Mouse (Mus musculus) midbrain, postnatal 0 days (tissue): Measurements from ENCODE around the gene Hist1h4d. TPM values are rescaled to one million over a fixed set of nuclear protein-coding genes. Genes with fewer than 3 reads are reported as not detected.
"Not testable (repeated sequence)": the region's sequence is repeated elsewhere in the genome, so short reads cannot be mapped to it uniquely, and the experiment has no call there.

Experiments used
- ATAC-seq: fragments of 200-750 bp; cut with Nextera tagmentation; 2 replicates; pipeline ENCODE4 v1.8.0; 2017; ENCODE audit warnings: moderate number of reproducible peaks, mild to moderate bottlenecking, moderate TSS enrichment, moderate library complexity; ENCODE audit not compliant: low FRiP score
- DNase-seq: peaks from one replicate; pipeline ENCODE4 v3.0.0-alpha.2; 2015; ENCODE audit warnings: low spot score
- H3K27ac ChIP-seq: fragments of 300-500 bp; sonication (generic); 2 replicates; pipeline ENCODE4 v1.5.1; 2014; ENCODE audit warnings: low read depth, mild to moderate bottlenecking, low read length, mixed read lengths
- H3K27me3 ChIP-seq: fragments of 300-500 bp; sonication (generic); 2 replicates; pipeline ENCODE4 v1.6.1; 2014; ENCODE audit warnings: low read length, control low read depth, mixed read lengths; ENCODE audit not compliant: insufficient read depth
- H3K36me3 ChIP-seq: fragments of 300-500 bp; sonication (generic); 2 replicates; pipeline ENCODE4 v1.6.1; 2014; ENCODE audit warnings: low read length, control low read depth, mixed read lengths; ENCODE audit not compliant: insufficient read depth
- H3K4me1 ChIP-seq: fragments of 300-500 bp; sonication (generic); 2 replicates; pipeline ENCODE4 v1.6.1; 2014; ENCODE audit warnings: mild to moderate bottlenecking, control low read depth, antibody characterized with exemption, low read length, mixed read lengths; ENCODE audit not compliant: insufficient read depth
- H3K4me2 ChIP-seq: fragments of 300-500 bp; sonication (generic); 2 replicates; pipeline ENCODE4 v1.6.1; 2014; ENCODE audit warnings: low read depth, mild to moderate bottlenecking, low read length, mixed read lengths; ENCODE audit not compliant: poor library complexity, severe bottlenecking
- H3K4me3 ChIP-seq: fragments of 300-500 bp; sonication (generic); 2 replicates; pipeline ENCODE4 v1.5.1; 2014; ENCODE audit warnings: low read depth, mild to moderate bottlenecking, low read length, moderate library complexity
- H3K9ac ChIP-seq: fragments of 300-500 bp; sonication (generic); replicated peaks from 2 replicates; pipeline ENCODE4 v1.6.1; 2014; ENCODE audit warnings: mild to moderate bottlenecking, low read length, moderate library complexity, mixed read lengths; ENCODE audit not compliant: poor library complexity, severe bottlenecking
- H3K9me3 ChIP-seq: fragments of 300-500 bp; sonication (generic); 2 replicates; pipeline ENCODE4 v1.6.1; 2016; ENCODE audit warnings: low read length, control low read depth
- CTCF ChIP-seq: IDR thresholded peaks from 2 replicates; pipeline ENCODE4 v1.5.1; 2016; ENCODE audit warnings: antibody characterized with exemption, mild to moderate bottlenecking
- WGBS: fragments of 180-500 bp; shearing (Covaris S2); extraction: QIAGEN DNeasy Blood & Tissue Kit; methylation state at CpG from one replicate; pipeline ENCODE4 v1.1.7; 2014; 5-methylcytosine and 5-hydroxymethylcytosine counted together
- polyA plus RNA-seq: library from polyadenylated mRNA; unstranded; fragments of >200 nt; fragmentation: Nextera tagmentation; extraction: Ambion mirVana; gene quantifications from 2 replicates; pipeline ENCODE4 v1.2.1, GENCODE M21; 2015
- total RNA-seq: library from RNA; depleted of rRNA; stranded (reverse); fragments of >200 nt; gene quantifications from 2 replicates; pipeline ENCODE4 v1.2.3, GENCODE M21; 2014

Gene Hist1h4d
- total and polyA plus RNA-seq, 2 experiments from 2014 or later = 18.0 to 1,141 TPM

DNA sequence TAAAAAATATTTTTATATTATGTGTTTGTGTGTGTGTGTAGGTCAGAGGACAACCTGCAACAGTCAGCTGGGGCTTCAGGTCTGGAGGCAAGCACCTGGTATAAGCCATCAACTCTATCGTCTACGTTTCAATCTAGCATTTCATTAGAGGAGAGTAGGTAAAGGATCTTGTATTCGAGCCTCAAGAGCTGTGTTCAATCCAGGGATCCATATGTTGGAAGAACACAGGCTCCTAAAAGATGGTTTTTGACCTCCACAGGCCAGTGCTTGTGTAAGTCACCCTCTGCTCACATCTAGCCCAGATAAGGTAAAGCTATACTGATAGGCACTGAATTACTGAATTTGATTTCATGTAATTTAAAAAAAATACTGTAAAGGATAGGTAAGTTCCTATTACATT, 24.5 kb upstream of the Hist1h4d start:
- Histone ChIP-seq H3K9me3 (no peaks in the 10 kb centered on the region), H3K4me2 (no peak overlapping the region), H3K4me1 (peaks cover 2% of the 10 kb centered on the region; the same call in 1 of the 2 replicates), H3K27ac (no peak overlapping the region), H3K9ac (no peak overlapping the region), H3K27me3 (no peaks in the 10 kb centered on the region), H3K36me3 (no peaks in the 10 kb centered on the region), H3K4me3 (no peak overlapping the region)
- WGBS = 71% methylated on average over 3 of the region's 3 CpGs
- DNase-seq = no peak
- no peak for ATAC-seq
- TF ChIP-seq CTCF = no peak

DNA sequence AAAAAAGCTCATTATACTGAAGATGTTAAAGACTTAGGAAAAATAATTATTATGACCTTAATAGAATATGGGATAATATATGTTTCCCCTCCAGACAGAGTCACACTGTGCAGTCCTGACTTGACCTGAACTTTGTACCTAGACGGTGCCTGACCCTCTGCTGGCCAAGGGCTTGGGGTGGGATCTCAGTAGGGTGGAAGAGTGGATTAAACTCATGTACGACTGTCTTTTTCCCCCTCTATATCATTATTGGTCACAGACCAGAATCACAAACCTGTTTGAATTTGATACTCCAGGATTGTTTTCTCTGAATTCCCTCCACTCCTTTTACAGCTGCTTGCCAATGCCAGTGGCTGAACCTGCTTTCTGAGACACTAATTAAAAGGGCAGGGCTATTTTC, 20.7 kb upstream of the Hist1h4d start:
- not testable (repeated sequence) for ATAC-seq, H3K9me3 ChIP-seq, H3K9ac ChIP-seq, H3K27me3 ChIP-seq, DNase-seq, H3K27ac ChIP-seq, H3K4me1 ChIP-seq, H3K4me2 ChIP-seq, H3K36me3 ChIP-seq, H3K4me3 ChIP-seq
- WGBS = 12% methylated on average over 2 of the region's 2 CpGs

- H3K9ac ChIP-seq = not testable (repeated sequence)
- H3K4me3 ChIP-seq = peak overlapping the region; percentile 42
Measured at GRCm38 (mm10) chr13:23561531-23561882, 19.9 kb upstream of the Hist1h4d start.

DNA sequence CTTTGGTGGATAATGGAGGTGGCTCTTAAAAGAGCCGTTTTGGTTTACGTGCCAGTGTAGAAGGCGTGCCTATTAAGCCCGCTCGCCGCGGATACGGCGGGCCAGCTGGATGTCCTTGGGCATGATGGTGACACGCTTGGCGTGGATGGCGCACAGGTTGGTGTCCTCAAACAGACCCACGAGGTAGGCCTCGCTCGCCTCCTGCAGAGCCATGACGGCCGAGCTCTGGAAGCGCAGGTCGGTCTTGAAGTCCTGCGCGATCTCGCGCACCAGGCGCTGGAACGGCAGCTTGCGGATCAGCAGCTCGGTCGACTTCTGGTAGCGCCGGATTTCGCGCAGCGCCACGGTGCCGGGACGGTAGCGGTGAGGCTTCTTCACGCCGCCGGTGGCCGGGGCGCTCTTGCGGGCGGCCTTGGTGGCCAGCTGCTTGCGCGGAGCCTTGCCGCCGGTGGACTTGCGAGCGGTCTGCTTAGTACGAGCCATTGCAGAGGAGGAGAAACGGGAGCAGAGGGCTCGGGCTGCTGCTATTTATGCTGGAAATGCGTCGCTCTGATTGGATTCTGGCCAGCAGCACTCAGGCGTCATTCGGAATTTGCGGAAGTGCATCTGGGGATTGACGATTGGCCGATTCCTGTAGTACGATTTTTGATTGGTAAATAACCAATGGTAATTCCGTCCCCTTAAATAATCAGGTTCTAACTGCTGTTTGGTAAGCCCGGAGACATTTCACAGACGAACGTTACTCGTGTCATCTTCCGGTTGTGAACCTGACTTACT, 19.3 kb upstream of the Hist1h4d start, which contains the start of gene Hist1h3e:
Gene Hist1h3e (minus strand): TSS at position 487 of the 777 bp plus-strand sequence.
- DNase-seq (peak; percentile 99), ATAC-seq (peak; percentile 96)
- not testable (repeated sequence) for H3K9me3 ChIP-seq, H3K4me1 ChIP-seq, H3K36me3 ChIP-seq, H3K27me3 ChIP-seq
- under 1% methylated on average over 34 of the region's 67 CpGs for WGBS
- peak within 1 kb of the TSS; percentile 42 for H3K4me3 ChIP-seq
- H3K9ac ChIP-seq = peak within 1 kb of the TSS; percentile 56
- H3K4me2 ChIP-seq = peak within 1 kb of the TSS; percentile 70
- H3K27ac ChIP-seq = peak within 1 kb of the TSS; percentile 94

More at GRCm38 (mm10) chr13:23561531-23561882, 19.9 kb upstream of the Hist1h4d start:
- DNase-seq, H3K36me3 ChIP-seq, H3K4me1 ChIP-seq, H3K27me3 ChIP-seq, H3K9me3 ChIP-seq, ATAC-seq, H3K27ac ChIP-seq: not testable (repeated sequence)
- WGBS = 0% methylated on average over 2 of the region's 5 CpGs
- H3K4me2 ChIP-seq = peak overlapping the region; percentile 70; the same call in 1 of the 2 replicates

- no peaks in the 10 kb centered on the region for H3K36me3 ChIP-seq
- H3K4me3 ChIP-seq = peak overlapping the region; percentile 42
- no peaks in the 10 kb centered on the region for H3K9me3 ChIP-seq
- 1% methylated on average over 18 of the region's 18 CpGs for WGBS
- DNase-seq (peak; percentile 87), ATAC-seq (peak; percentile 61)
- H3K9ac ChIP-seq = peak overlapping the region; percentile 56
- H3K27me3 ChIP-seq = no peaks in the 10 kb centered on the region
- H3K4me2 ChIP-seq = peak overlapping the region; percentile 70
- peak; percentile 77 for TF ChIP-seq CTCF
- no peaks in the 10 kb centered on the region for H3K4me1 ChIP-seq
- peak overlapping the region; percentile 94 for H3K27ac ChIP-seq
Measured at GRCm38 (mm10) chr13:23562699-23563462, 18.5 kb upstream of the Hist1h4d start.

DNA sequence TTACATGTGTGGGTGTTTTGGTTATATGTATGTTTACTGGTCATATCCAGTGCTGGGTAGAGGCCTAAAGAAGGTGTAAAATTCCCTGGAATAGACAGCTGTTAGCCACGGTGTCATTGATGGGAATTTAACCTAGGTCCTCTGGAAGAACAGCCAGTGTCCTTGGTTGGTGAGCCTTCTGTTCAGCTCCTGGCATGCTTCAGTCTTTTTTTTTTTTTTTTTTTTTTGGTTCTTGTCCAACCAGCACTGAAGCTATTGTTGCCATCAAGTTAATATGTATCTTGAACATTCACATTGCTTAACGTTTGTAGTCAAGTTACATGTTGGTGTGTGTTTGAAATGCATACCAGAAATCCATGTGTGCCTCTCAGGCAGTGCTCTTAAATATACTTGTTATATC, 16.9 kb upstream of the Hist1h4d start:
- DNase-seq = no peak
- H3K27me3 ChIP-seq = no peaks in the 10 kb centered on the region
- no peak for ATAC-seq
- H3K9ac ChIP-seq = no peak overlapping the region
- H3K36me3 ChIP-seq = no peaks in the 10 kb centered on the region
- H3K4me1 ChIP-seq = no peaks in the 10 kb centered on the region
- no peak overlapping the region for H3K27ac ChIP-seq
- no peak overlapping the region for H3K4me2 ChIP-seq
- H3K9me3 ChIP-seq = no peaks in the 10 kb centered on the region
- 89% methylated on average over 2 of the region's 2 CpGs for WGBS
- TF ChIP-seq CTCF = no peak
- no peak overlapping the region for H3K4me3 ChIP-seq

DNA sequence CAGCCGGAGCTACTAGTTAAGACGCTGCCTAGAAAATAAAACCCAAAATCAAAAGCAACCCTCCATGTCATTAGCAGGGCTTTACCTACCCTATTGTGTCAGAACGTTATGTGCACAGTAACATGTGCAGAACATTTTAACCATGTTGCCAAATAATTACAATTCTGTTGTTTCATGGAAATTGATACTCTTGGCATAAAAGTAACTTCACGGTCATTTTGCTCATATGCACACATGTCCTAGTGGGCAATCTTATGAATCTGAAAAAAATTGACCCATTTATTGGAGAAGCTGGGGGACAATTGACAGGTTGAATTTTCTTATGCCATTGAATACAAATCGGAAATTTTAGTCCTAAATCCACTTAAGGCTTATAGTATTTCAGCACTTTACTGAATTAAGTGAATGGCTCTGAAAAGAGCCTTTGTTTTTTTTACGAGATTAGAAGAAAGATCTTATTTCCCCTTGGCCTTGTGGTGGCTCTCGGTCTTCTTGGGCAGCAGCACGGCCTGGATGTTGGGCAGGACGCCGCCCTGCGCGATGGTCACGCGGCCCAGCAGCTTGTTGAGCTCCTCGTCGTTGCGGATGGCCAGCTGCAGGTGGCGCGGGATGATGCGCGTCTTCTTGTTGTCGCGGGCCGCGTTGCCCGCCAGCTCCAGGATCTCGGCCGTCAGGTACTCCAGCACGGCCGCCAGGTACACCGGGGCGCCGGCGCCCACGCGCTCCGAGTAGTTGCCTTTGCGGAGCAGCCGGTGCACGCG, 11.0 kb upstream of the Hist1h4d start:
- H3K9me3 ChIP-seq, H3K36me3 ChIP-seq, H3K4me1 ChIP-seq, H3K27me3 ChIP-seq, DNase-seq: not testable (repeated sequence)
- Histone ChIP-seq H3K4me2 (peak overlapping the region; percentile 52), H3K9ac (0 out of 2 replicates have a peak overlapping the region, but pooled peaks have one; percentile 36), H3K4me3 (peak overlapping the region; percentile 39), H3K27ac (peak overlapping the region; percentile 86)
- ATAC-seq = peak; percentile 19; the same call in 1 of the 2 replicates
- under 1% methylated on average over 15 of the region's 41 CpGs for WGBS
